Mouse (Mus musculus): ENCODE data around the gene Nalcn. TPM values are rescaled to one million over a fixed set of nuclear protein-coding genes. Genes with fewer than 3 reads are reported as not detected.

Gene Nalcn
- polyA plus RNA-seq, 1 experiment from 2014 or later: 0.34 TPM

- 45% methylated on average over 1 of the region's 1 CpGs for WGBS
- Histone ChIP-seq H3K4me1 (no peaks in the 10 kb centered on the region), H3K27ac (no peak overlapping the region), H3K4me3 (no peak overlapping the region), H3K27me3 (no peaks in the 10 kb centered on the region), H3K36me3 (no peaks in the 10 kb centered on the region), H3K4me2 (no peak overlapping the region), H3K9me3 (no peaks in the 10 kb centered on the region), H3K9ac (no peak overlapping the region)
- ATAC-seq (ENCODE audit: borderline replicate concordance, extremely low read depth, low FRiP score, low TSS enrichment): no peak
Measured at GRCm38 (mm10) chr14:123488575-123489207, 138.3 kb downstream of the Nalcn start.

- Histone ChIP-seq H3K4me2 (no peak overlapping the region), H3K9me3 (no peaks in the 10 kb centered on the region), H3K36me3 (no peaks in the 10 kb centered on the region), H3K4me3 (no peak overlapping the region), H3K4me1 (no peaks in the 10 kb centered on the region), H3K27me3 (no peaks in the 10 kb centered on the region), H3K27ac (no peak overlapping the region), H3K9ac (no peak overlapping the region)
- 76% methylated on average over 1 of the region's 1 CpGs for WGBS
- no peak for ATAC-seq (ENCODE audit: borderline replicate concordance, extremely low read depth, low FRiP score, low TSS enrichment)
Measured at GRCm38 (mm10) chr14:123462026-123462425, 164.9 kb downstream of the Nalcn start.

- H3K4me1 ChIP-seq: no peaks in the 10 kb centered on the region
- no peaks in the 10 kb centered on the region for H3K36me3 ChIP-seq
- H3K27me3 ChIP-seq: no peaks in the 10 kb centered on the region
- H3K9me3 ChIP-seq: no peaks in the 10 kb centered on the region
- ATAC-seq (ENCODE audit: borderline replicate concordance, extremely low read depth, low FRiP score, low TSS enrichment): no peak
- H3K4me2 ChIP-seq: no peak overlapping the region
- no peak overlapping the region for H3K9ac ChIP-seq
- no peak overlapping the region for H3K27ac ChIP-seq
- WGBS: 59% methylated on average over 1 of the region's 1 CpGs
- H3K4me3 ChIP-seq: no peak overlapping the region
Measured at GRCm38 (mm10) chr14:123446031-123446430, 180.9 kb downstream of the Nalcn start.

GRCm38 (mm10) chr14:123435542-123435941 lies 191.4 kb downstream of the Nalcn start:
- WGBS: 58% methylated on average over 3 of the region's 3 CpGs
- no peak for ATAC-seq (ENCODE audit: borderline replicate concordance, extremely low read depth, low FRiP score, low TSS enrichment)

GRCm38 (mm10) chr14:123376167-123376855 lies 250.6 kb downstream of the Nalcn start:
- Histone ChIP-seq H3K9me3 (no peaks in the 10 kb centered on the region), H3K4me1 (no peaks in the 10 kb centered on the region), H3K27ac (no peak overlapping the region), H3K27me3 (no peaks in the 10 kb centered on the region), H3K9ac (no peak overlapping the region), H3K4me3 (no peak overlapping the region), H3K36me3 (no peaks in the 10 kb centered on the region), H3K4me2 (no peak overlapping the region)
- ATAC-seq (ENCODE audit: borderline replicate concordance, extremely low read depth, low FRiP score, low TSS enrichment): no peak
- 80% methylated on average over 7 of the region's 7 CpGs for WGBS

More at GRCm38 (mm10) chr14:123435542-123435941, 191.4 kb downstream of the Nalcn start:
- Histone ChIP-seq H3K27me3 (no peaks in the 10 kb centered on the region), H3K4me3 (no peak overlapping the region), H3K27ac (no peak overlapping the region), H3K9me3 (no peaks in the 10 kb centered on the region), H3K36me3 (no peaks in the 10 kb centered on the region), H3K4me1 (no peaks in the 10 kb centered on the region), H3K9ac (no peak overlapping the region), H3K4me2 (no peak overlapping the region)

- Histone ChIP-seq H3K4me1 (no peaks in the 10 kb centered on the region), H3K27me3 (no peaks in the 10 kb centered on the region), H3K4me2 (no peak overlapping the region), H3K9ac (no peak overlapping the region), H3K9me3 (no peaks in the 10 kb centered on the region), H3K4me3 (no peak overlapping the region), H3K36me3 (no peaks in the 10 kb centered on the region), H3K27ac (no peak overlapping the region)
- WGBS: 11% methylated on average over 9 of the region's 9 CpGs
- ATAC-seq (ENCODE audit: borderline replicate concordance, extremely low read depth, low FRiP score, low TSS enrichment): no peak
Measured at GRCm38 (mm10) chr14:123371522-123371921, 255.4 kb downstream of the Nalcn start.

- no peaks in the 10 kb centered on the region for H3K27me3 ChIP-seq
- 92% methylated on average over 1 of the region's 1 CpGs for WGBS
- H3K4me3 ChIP-seq: no peak overlapping the region
- H3K4me1 ChIP-seq: no peaks in the 10 kb centered on the region
- H3K36me3 ChIP-seq: no peaks in the 10 kb centered on the region
- H3K27ac ChIP-seq: no peak overlapping the region
- no peak overlapping the region for H3K9ac ChIP-seq
- no peak overlapping the region for H3K4me2 ChIP-seq
- ATAC-seq (ENCODE audit: borderline replicate concordance, extremely low read depth, low FRiP score, low TSS enrichment): no peak
- H3K9me3 ChIP-seq: no peaks in the 10 kb centered on the region
Measured at GRCm38 (mm10) chr14:123359691-123360090, 267.3 kb downstream of the Nalcn start.

- Histone ChIP-seq H3K4me1 (no peaks in the 10 kb centered on the region), H3K4me2 (no peak overlapping the region), H3K4me3 (no peak overlapping the region), H3K9ac (no peak overlapping the region), H3K36me3 (no peaks in the 10 kb centered on the region), H3K9me3 (no peaks in the 10 kb centered on the region), H3K27me3 (no peaks in the 10 kb centered on the region), H3K27ac (no peak overlapping the region)
- WGBS: 9% methylated on average over 6 of the region's 6 CpGs
- ATAC-seq (ENCODE audit: borderline replicate concordance, extremely low read depth, low FRiP score, low TSS enrichment): no peak
Measured at GRCm38 (mm10) chr14:123352973-123353372, 274.0 kb downstream of the Nalcn start.

- no peaks in the 10 kb centered on the region for H3K36me3 ChIP-seq
- H3K4me1 ChIP-seq: no peaks in the 10 kb centered on the region
- no peak overlapping the region for H3K27ac ChIP-seq
- H3K4me2 ChIP-seq: no peak overlapping the region
- H3K9me3 ChIP-seq: no peaks in the 10 kb centered on the region
- no peak for ATAC-seq (ENCODE audit: borderline replicate concordance, extremely low read depth, low FRiP score, low TSS enrichment)
- no peak overlapping the region for H3K9ac ChIP-seq
- no peaks in the 10 kb centered on the region for H3K27me3 ChIP-seq
- H3K4me3 ChIP-seq: no peak overlapping the region
- 65% methylated on average over 1 of the region's 1 CpGs for WGBS
Measured at GRCm38 (mm10) chr14:123331841-123332240, 295.1 kb downstream of the Nalcn start.

- H3K27me3 ChIP-seq: no peaks in the 10 kb centered on the region
- H3K36me3 ChIP-seq: no peaks in the 10 kb centered on the region
- H3K4me2 ChIP-seq: no peak overlapping the region
- H3K4me1 ChIP-seq: no peaks in the 10 kb centered on the region
- H3K9me3 ChIP-seq: no peaks in the 10 kb centered on the region
- H3K4me3 ChIP-seq: no peak overlapping the region
- H3K27ac ChIP-seq: no peak overlapping the region
- no peak overlapping the region for H3K9ac ChIP-seq
- no peak for ATAC-seq (ENCODE audit: borderline replicate concordance, extremely low read depth, low FRiP score, low TSS enrichment)
- 11% methylated on average over 1 of the region's 1 CpGs for WGBS
Measured at GRCm38 (mm10) chr14:123314369-123314768, 312.6 kb downstream of the Nalcn start.

- no peak for ATAC-seq (ENCODE audit: borderline replicate concordance, extremely low read depth, low FRiP score, low TSS enrichment)
- Histone ChIP-seq H3K27ac (no peak overlapping the region), H3K27me3 (no peaks in the 10 kb centered on the region), H3K4me2 (no peak overlapping the region), H3K36me3 (no peaks in the 10 kb centered on the region), H3K9ac (no peak overlapping the region), H3K4me3 (no peak overlapping the region), H3K4me1 (no peaks in the 10 kb centered on the region), H3K9me3 (no peaks in the 10 kb centered on the region)
- 73% methylated on average over 4 of the region's 4 CpGs for WGBS
Measured at GRCm38 (mm10) chr14:123312371-123312770, 314.6 kb downstream of the Nalcn start.

GRCm38 (mm10) chr14:123296068-123296467 lies 330.9 kb downstream of the Nalcn start:
- no peak for ATAC-seq (ENCODE audit: borderline replicate concordance, extremely low read depth, low FRiP score, low TSS enrichment)
- Histone ChIP-seq H3K4me3 (no peak overlapping the region), H3K9ac (no peak overlapping the region), H3K4me1 (no peaks in the 10 kb centered on the region), H3K27ac (no peak overlapping the region), H3K4me2 (no peak overlapping the region), H3K36me3 (no peaks in the 10 kb centered on the region), H3K27me3 (no peaks in the 10 kb centered on the region), H3K9me3 (no peaks in the 10 kb centered on the region)
